13 mouse cellular contexts compared by ENCODE assay signal in the genomic region with DNA sequence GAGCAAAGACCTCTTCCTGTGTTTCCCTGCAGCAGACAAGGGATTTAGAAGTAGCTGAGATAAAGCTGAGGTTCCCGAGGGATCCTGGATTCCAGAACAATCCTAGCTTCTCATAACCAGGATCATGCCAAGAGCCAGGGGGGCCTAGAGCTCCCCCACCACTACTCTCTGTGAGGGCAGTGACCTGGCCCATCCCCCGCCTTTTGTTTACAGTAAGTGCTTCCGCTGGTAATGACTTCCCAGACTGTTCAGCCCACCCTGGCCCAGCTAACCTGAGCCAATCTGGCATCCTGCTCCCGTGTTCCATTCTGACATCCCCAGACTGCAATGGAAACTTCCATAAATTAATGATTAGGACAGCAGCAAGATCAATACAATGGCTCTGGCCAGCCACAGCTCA.
DNase-seq lines count a peak whose midpoint lies in the region; ATAC-seq lines count a peak whose summit lies in the region.
"Had no signal": no experiment of that assay in that cellular context is flagged by ENCODE, and none has a peak within 500 bp of the region (broad histone marks: within the 10 kb centered on the region; RNA-seq: fewer than 3 reads in every experiment).

No protein-coding gene starts in this region.

- no peak for ATAC-seq in heart, embryonic 12.5 days (ENCODE audit: insufficient number of reproducible peaks, low FRiP score)

- WGBS in heart, embryonic 12.5 days, result 39% methylated on average over 4 of the region's 4 CpGs
- WGBS in embryonic facial prominence, embryonic 10.5 days, result 41% methylated on average over 4 of the region's 4 CpGs

- H3K9ac ChIP-seq in heart, embryonic 12.5 days, result no peak overlapping the region
- H3K9ac ChIP-seq: lung, embryonic 15.5 days had no signal

- H3K27ac ChIP-seq in heart, embryonic 12.5 days (ENCODE audit: poor library complexity, severe bottlenecking), result no peak overlapping the region
- peak overlapping the region; percentile 65 for H3K27ac ChIP-seq in embryonic facial prominence, embryonic 10.5 days (replicated peaks)
- H3K27ac ChIP-seq: lung, embryonic 15.5 days had no signal

- H3K4me1 ChIP-seq in heart, embryonic 12.5 days (replicated peaks), result peaks cover 6% of the 10 kb centered on the region; the same call in 1 of the 2 replicates
- H3K4me1 ChIP-seq in embryonic facial prominence, embryonic 10.5 days, result peaks cover 43% of the 10 kb centered on the region

- H3K9me3 ChIP-seq in heart, embryonic 12.5 days (replicated peaks), result no peaks in the 10 kb centered on the region
- H3K9me3 ChIP-seq in embryonic facial prominence, embryonic 10.5 days, result no peaks in the 10 kb centered on the region
- H3K9me3 ChIP-seq: lung, embryonic 15.5 days had no signal

- no peak overlapping the region for H3K4me3 ChIP-seq in heart, embryonic 12.5 days
- H3K4me3 ChIP-seq in embryonic facial prominence, embryonic 10.5 days, result no peak overlapping the region
- H3K4me3 ChIP-seq: lung, embryonic 15.5 days had no signal

- no peaks in the 10 kb centered on the region for H3K36me3 ChIP-seq in heart, embryonic 12.5 days
- H3K36me3 ChIP-seq in embryonic facial prominence, embryonic 10.5 days (replicated peaks), result no peaks in the 10 kb centered on the region
- H3K36me3 ChIP-seq: lung, embryonic 15.5 days had no signal

- peak; percentile 91 for DNase-seq in heart, adult 11 months
- peak; percentile 16 to 49 for DNase-seq in kidney, postnatal 25 days
- DNase-seq in kidney, adult 8-10 months, result no peak
- DNase-seq in embryonic facial prominence, embryonic 10.5 days (ENCODE audit: low spot score), result peak; percentile 30
- DNase-seq in mesoderm, embryonic 11.5 days (ENCODE audit: low read depth, low spot score), result peak; percentile 18
- no peak for DNase-seq in frontal cortex, postnatal 36 days (ENCODE audit: low spot score in 2 of 2)
- no peak for DNase-seq in gastrocnemius, postnatal 10 days
- DNase-seq: cerebellum, adult 11 months; heart, adult 18-20 months; right cerebral cortex, postnatal 4 days; thymus, adult 18-20 months had no signal

- no peak overlapping the region for H3K4me2 ChIP-seq in heart, embryonic 12.5 days
- H3K4me2 ChIP-seq: lung, embryonic 15.5 days had no signal

- peaks cover 31% of the 10 kb centered on the region for H3K27me3 ChIP-seq in heart, embryonic 12.5 days (replicated peaks)
- H3K27me3 ChIP-seq in embryonic facial prominence, embryonic 10.5 days (replicated peaks; ENCODE audit: low read depth, poor library complexity, severe bottlenecking), result peaks cover 30% of the 10 kb centered on the region
- H3K27me3 ChIP-seq: lung, embryonic 15.5 days had no signal

Comparison
In these comparisons a context has a peak if more than half of its experiments do, and no peak if none do; other contexts are left out.
1. DNase-seq: peak in heart, adult 11 months (single experiment), kidney, postnatal 25 days (2 of 2), embryonic facial prominence, embryonic 10.5 days (single experiment) and mesoderm, embryonic 11.5 days (single experiment); none in kidney, adult 8-10 months (0 of 2), frontal cortex, postnatal 36 days (0 of 2) and gastrocnemius, postnatal 10 days (single experiment).